ENCODE assay signal across 8 mouse cellular contexts in genomic region chr11:6290883-6291282, GRCm38 (mm10). TPM values are rescaled to one million over a fixed set of nuclear protein-coding genes. Genes with fewer than 3 reads are reported as not detected.
DNase-seq lines count a peak whose midpoint lies in the region; ATAC-seq and TF ChIP-seq lines count a peak whose summit lies in the region.

No protein-coding gene starts in this region.

- no peaks in the 10 kb centered on the region for H3K36me3 ChIP-seq in heart, embryonic 13.5 days
- no peaks in the 10 kb centered on the region for H3K36me3 ChIP-seq in E14TG2a.4 (ENCODE audit: insufficient read depth, low read length)
- no peaks in the 10 kb centered on the region for H3K36me3 ChIP-seq in forebrain, embryonic 14.5 days (ENCODE audit: control insufficient read depth, insufficient read depth, low read length)
- H3K36me3 ChIP-seq in liver, embryonic 15.5 days (replicated peaks), result no peaks in the 10 kb centered on the region

- intact Hi-C loops in left cerebral cortex, postnatal 10 days (cut with DNase I), result no loop called here

- TF ChIP-seq CTCF in E14TG2a.4 (conservative IDR thresholded peaks at IDR 0.05; ENCODE audit: low read length), result no peak

- no peak for ATAC-seq in heart, embryonic 13.5 days (ENCODE audit: extremely low read depth, insufficient number of reproducible peaks, low FRiP score, low TSS enrichment)
- no peak for ATAC-seq in forebrain, embryonic 14.5 days
- no peak for ATAC-seq in liver, embryonic 15.5 days (ENCODE audit: insufficient read depth)

- H3K9ac ChIP-seq in heart, embryonic 13.5 days, result peak overlapping the region; percentile 89
- peak overlapping the region; percentile 75; the same call in 1 of the 2 replicates for H3K9ac ChIP-seq in forebrain, embryonic 14.5 days (ENCODE audit: low read length)
- H3K9ac ChIP-seq in liver, embryonic 15.5 days, result peak overlapping the region; percentile 88

- H3K27ac ChIP-seq in heart, embryonic 13.5 days (replicated peaks), result peak overlapping the region; percentile 94
- H3K27ac ChIP-seq in forebrain, embryonic 14.5 days (ENCODE audit: low read depth, low read length), result no peak overlapping the region
- H3K27ac ChIP-seq in liver, embryonic 15.5 days (replicated peaks), result peak overlapping the region; percentile 96

- WGBS in heart, embryonic 13.5 days, result 29% methylated on average over 3 of the region's 3 CpGs
- WGBS in forebrain, embryonic 14.5 days, result 33% methylated on average over 3 of the region's 3 CpGs
- WGBS in liver, embryonic 15.5 days (ENCODE audit: insufficient replicate concordance), result 27% methylated on average over 3 of the region's 3 CpGs

- peak overlapping the region; percentile 77 for H3K4me3 ChIP-seq in heart, embryonic 13.5 days
- H3K4me3 ChIP-seq in E14TG2a.4 (replicated peaks; ENCODE audit: low read length), result peak overlapping the region; percentile 93
- peak overlapping the region; percentile 76 for H3K4me3 ChIP-seq in forebrain, embryonic 14.5 days (ENCODE audit: low read depth, low read length)
- peak overlapping the region; percentile 89 for H3K4me3 ChIP-seq in liver, embryonic 15.5 days (replicated peaks)

- no peaks in the 10 kb centered on the region for H3K27me3 ChIP-seq in heart, embryonic 13.5 days (replicated peaks)
- 0 out of 2 replicates have a peak, but pooled peaks cover 4% of the 10 kb centered on the region for H3K27me3 ChIP-seq in E14TG2a.4 (ENCODE audit: insufficient read depth, low read length)
- no peaks in the 10 kb centered on the region for H3K27me3 ChIP-seq in forebrain, embryonic 14.5 days (replicated peaks; ENCODE audit: control insufficient read depth, insufficient read depth, low read length)
- 0 out of 2 replicates have a peak, but pooled peaks cover 1% of the 10 kb centered on the region for H3K27me3 ChIP-seq in liver, embryonic 15.5 days

- DNase-seq in heart, adult 8-10 months (ENCODE audit: low spot score), result no peak
- DNase-seq in forebrain, embryonic 14.5 days (ENCODE audit: low spot score), result no peak
- no peak for DNase-seq in c-Kit-positive CD71-positive TER-119-positive erythroid progenitor cells, embryonic 14.5 days (ENCODE audit: low spot score)
- DNase-seq in left cerebral cortex, postnatal 10 days (ENCODE audit: extremely low spot score in 1 of 2, low spot score in 2 of 2), result no peak
- DNase-seq in right cerebral cortex, adult 2 months (ENCODE audit: low spot score in 2 of 2), result no peak

- H3K4me1 ChIP-seq in heart, embryonic 13.5 days, result peaks cover 35% of the 10 kb centered on the region
- peaks cover 40% of the 10 kb centered on the region for H3K4me1 ChIP-seq in E14TG2a.4 (replicated peaks; ENCODE audit: low read depth, low read length)
- H3K4me1 ChIP-seq in forebrain, embryonic 14.5 days (ENCODE audit: control insufficient read depth, insufficient read depth, low read length), result peaks cover 4% of the 10 kb centered on the region; the same call in 1 of the 2 replicates
- peaks cover 42% of the 10 kb centered on the region for H3K4me1 ChIP-seq in liver, embryonic 15.5 days (replicated peaks)

- no peaks in the 10 kb centered on the region for H3K9me3 ChIP-seq in heart, embryonic 13.5 days
- peaks cover 36% of the 10 kb centered on the region for H3K9me3 ChIP-seq in E14TG2a.4 (ENCODE audit: low read length)
- H3K9me3 ChIP-seq in forebrain, embryonic 14.5 days (replicated peaks; ENCODE audit: control insufficient read depth, low read length), result no peaks in the 10 kb centered on the region
- H3K9me3 ChIP-seq in liver, embryonic 15.5 days (replicated peaks), result no peaks in the 10 kb centered on the region

- peak overlapping the region; percentile 72 for H3K4me2 ChIP-seq in heart, embryonic 13.5 days
- peak overlapping the region; percentile 61 for H3K4me2 ChIP-seq in forebrain, embryonic 14.5 days (ENCODE audit: low read length)
- H3K4me2 ChIP-seq in liver, embryonic 15.5 days, result peak overlapping the region; percentile 79

RNA-seq across cellular contexts. Expression of gene Ogdh, which starts 0.6 kb away (rescaled TPM):
- polyA plus RNA-seq in heart, embryonic 13.5 days (2015; fragmentation: Nextera tagmentation; extraction: Ambion mirVana), result 226 and 229 TPM in 2 replicates
- 1,000 to 10,000 TPM; 1,901 to 2,083 (median 1,945) TPM for total RNA-seq in heart, adult 8-10 months (2022)
- 54.8 and 72.0 TPM in 2 replicates for polyA plus RNA-seq in forebrain, embryonic 14.5 days (2014; fragmentation: Nextera tagmentation; extraction: Ambion mirVana)
- 89.7 and 97.6 TPM in 2 replicates for polyA plus RNA-seq in liver, embryonic 15.5 days (2015; fragmentation: Nextera tagmentation; extraction: Ambion mirVana)
- total RNA-seq in left cerebral cortex, postnatal 10 days (2021), result 100 to 1,000 TPM; 230 to 235 TPM

RNA-seq across cellular contexts. Expression of gene Tmed4, which starts 16.2 kb away (rescaled TPM):
- polyA plus RNA-seq in heart, embryonic 13.5 days (2015; fragmentation: Nextera tagmentation; extraction: Ambion mirVana), result 71.3 and 83.0 TPM in 2 replicates
- 100 to 1,000 TPM in 2 of 4 experiments, 10 to 100 TPM in 2; 96.9 to 111 (median 102) TPM for total RNA-seq in heart, adult 8-10 months (2022)
- polyA plus RNA-seq in forebrain, embryonic 14.5 days (2014; fragmentation: Nextera tagmentation; extraction: Ambion mirVana), result 171 and 172 TPM in 2 replicates
- polyA plus RNA-seq in liver, embryonic 15.5 days (2015; fragmentation: Nextera tagmentation; extraction: Ambion mirVana), result 39.8 and 41.4 TPM in 2 replicates
- 10 to 100 TPM; 65.8 to 66.0 TPM for total RNA-seq in left cerebral cortex, postnatal 10 days (2021)

RNA-seq across cellular contexts. Expression of gene Ddx56, which starts 23.3 kb away (rescaled TPM):
- polyA plus RNA-seq in heart, embryonic 13.5 days (2015; fragmentation: Nextera tagmentation; extraction: Ambion mirVana), result 59.4 and 60.0 TPM in 2 replicates
- 10 to 100 TPM; 22.6 to 23.5 (median 23.0) TPM for total RNA-seq in heart, adult 8-10 months (2022)
- polyA plus RNA-seq in forebrain, embryonic 14.5 days (2014; fragmentation: Nextera tagmentation; extraction: Ambion mirVana), result 84.3 and 91.7 TPM in 2 replicates
- polyA plus RNA-seq in liver, embryonic 15.5 days (2015; fragmentation: Nextera tagmentation; extraction: Ambion mirVana), result 44.0 and 44.1 TPM in 2 replicates
- total RNA-seq in left cerebral cortex, postnatal 10 days (2021), result 10 to 100 TPM; 44.6 to 51.0 TPM
